ENCODE assay signal across 20 mouse cellular contexts in genomic region chr17:10086558-10086957, GRCm38 (mm10).
DNase-seq lines count a peak whose midpoint lies in the region; ATAC-seq and TF ChIP-seq lines count a peak whose summit lies in the region.
"Had no signal": no experiment of that assay in that cellular context is flagged by ENCODE, and none has a peak within 500 bp of the region (broad histone marks: within the 10 kb centered on the region; RNA-seq: fewer than 3 reads in every experiment).

No protein-coding gene starts in this region.

- TF ChIP-seq EP300 in stomach, postnatal 0 days (optimal IDR thresholded peaks at IDR 0.05): no peak

- no peak overlapping the region for H3K4me3 ChIP-seq in layer of hippocampus, adult 2 months
- H3K4me3 ChIP-seq in lung, embryonic 15.5 days: no peak overlapping the region
- H3K4me3 ChIP-seq in stomach, embryonic 15.5 days (replicated peaks): no peak overlapping the region
- no peak overlapping the region for H3K4me3 ChIP-seq in stomach, postnatal 0 days (ENCODE audit: low read depth, low read length)
- H3K4me3 ChIP-seq: embryonic facial prominence, embryonic 15.5 days; erythroblast, embryonic 14.5 days; forebrain, embryonic 10.5 days; forebrain, embryonic 15.5 days; heart, adult 2 months; heart, embryonic 15.5 days; hindbrain, embryonic 10.5 days had no signal

- no peak overlapping the region for H3K9ac ChIP-seq in lung, embryonic 15.5 days
- H3K9ac ChIP-seq in stomach, embryonic 15.5 days: no peak overlapping the region
- no peak overlapping the region for H3K9ac ChIP-seq in stomach, postnatal 0 days (ENCODE audit: low read length)
- H3K9ac ChIP-seq: embryonic facial prominence, embryonic 15.5 days; forebrain, embryonic 15.5 days; heart, embryonic 15.5 days had no signal

- DNase-seq in heart, adult 11 months: peak; percentile 15
- no peak for DNase-seq in heart, postnatal 14 days
- no peak for DNase-seq in layer of hippocampus, adult 2 months (ENCODE audit: low spot score in 2 of 2)
- DNase-seq in layer of hippocampus, adult 11-12 months (ENCODE audit: low spot score): no peak
- no peak for DNase-seq in lung, postnatal 14 days
- no peak for DNase-seq in stomach, postnatal 0 days (ENCODE audit: low spot score)
- DNase-seq: cerebellum, adult 11 months; cerebellum, adult 8-10 months; cerebellum, postnatal 14 days; embryo, embryonic 11 days had no signal

- H3K36me3 ChIP-seq in lung, embryonic 15.5 days: no peaks in the 10 kb centered on the region
- H3K36me3 ChIP-seq in stomach, embryonic 15.5 days: no peaks in the 10 kb centered on the region
- no peaks in the 10 kb centered on the region for H3K36me3 ChIP-seq in stomach, postnatal 0 days (ENCODE audit: control insufficient read depth, insufficient read depth, low read length)
- H3K36me3 ChIP-seq: embryonic facial prominence, embryonic 15.5 days; forebrain, embryonic 10.5 days; forebrain, embryonic 15.5 days; heart, embryonic 15.5 days; hindbrain, embryonic 10.5 days had no signal

- ATAC-seq in lung, embryonic 15.5 days (ENCODE audit: borderline replicate concordance, extremely low read depth, low FRiP score, low TSS enrichment): peak; percentile 8; the same call in 1 of the 2 replicates
- ATAC-seq in stomach, embryonic 15.5 days (ENCODE audit: insufficient read depth, low FRiP score, low read depth): no peak
- no peak for ATAC-seq in stomach, postnatal 0 days (ENCODE audit: low FRiP score, low TSS enrichment)
- ATAC-seq: forebrain, embryonic 15.5 days had no signal

- intact Hi-C loops in heart, postnatal 14 days (cut with DNase I): no loop called here

- no peak for TF ChIP-seq CTCF in layer of hippocampus, adult 2 months (conservative IDR thresholded peaks at IDR 0.05)
- TF ChIP-seq CTCF in stomach, postnatal 0 days (IDR thresholded peaks at IDR 0.05; ENCODE audit: low read depth): no peak

- 48% methylated on average over 2 of the region's 2 CpGs for WGBS in lung, embryonic 15.5 days
- WGBS in stomach, embryonic 15.5 days: 68% methylated on average over 2 of the region's 2 CpGs
- 56% methylated on average over 2 of the region's 2 CpGs for WGBS in stomach, postnatal 0 days

- peak overlapping the region; percentile 48; the same call in 1 of the 2 replicates for H3K27ac ChIP-seq in layer of hippocampus, adult 2 months
- H3K27ac ChIP-seq in lung, embryonic 15.5 days: peak overlapping the region; percentile 60
- peak overlapping the region; percentile 18; the same call in 1 of the 2 replicates for H3K27ac ChIP-seq in stomach, embryonic 15.5 days
- no peak overlapping the region for H3K27ac ChIP-seq in stomach, postnatal 0 days (replicated peaks)
- H3K27ac ChIP-seq: embryonic facial prominence, embryonic 15.5 days; forebrain, embryonic 10.5 days; forebrain, embryonic 15.5 days; heart, adult 2 months; hindbrain, embryonic 10.5 days had no signal

- H3K4me2 ChIP-seq in lung, embryonic 15.5 days: no peak overlapping the region
- H3K4me2 ChIP-seq in stomach, embryonic 15.5 days: no peak overlapping the region
- no peak overlapping the region for H3K4me2 ChIP-seq in stomach, postnatal 0 days (replicated peaks; ENCODE audit: low read depth)
- H3K4me2 ChIP-seq: embryonic facial prominence, embryonic 15.5 days; forebrain, embryonic 15.5 days; heart, embryonic 11.5 days; heart, embryonic 15.5 days had no signal

- H3K4me1 ChIP-seq in lung, embryonic 15.5 days: peaks cover 21% of the 10 kb centered on the region
- H3K4me1 ChIP-seq in stomach, embryonic 15.5 days: peaks cover 6% of the 10 kb centered on the region
- no peaks in the 10 kb centered on the region; the same call in 1 of the 2 replicates for H3K4me1 ChIP-seq in stomach, postnatal 0 days (replicated peaks; ENCODE audit: control insufficient read depth, insufficient read depth)
- H3K4me1 ChIP-seq: forebrain, embryonic 10.5 days had no signal

- H3K27me3 ChIP-seq in lung, embryonic 15.5 days: no peaks in the 10 kb centered on the region
- H3K27me3 ChIP-seq in stomach, embryonic 15.5 days (replicated peaks): no peaks in the 10 kb centered on the region
- H3K27me3 ChIP-seq in stomach, postnatal 0 days (ENCODE audit: control insufficient read depth, insufficient read depth, low read length): no peaks in the 10 kb centered on the region
- H3K27me3 ChIP-seq: forebrain, embryonic 15.5 days; heart, embryonic 15.5 days had no signal

- H3K9me3 ChIP-seq in lung, embryonic 15.5 days: peaks cover 1% of the 10 kb centered on the region; the same call in 1 of the 2 replicates
- H3K9me3 ChIP-seq in stomach, embryonic 15.5 days: no peaks in the 10 kb centered on the region
- H3K9me3 ChIP-seq in stomach, postnatal 0 days (ENCODE audit: control insufficient read depth, low read length): no peaks in the 10 kb centered on the region
- H3K9me3 ChIP-seq: forebrain, embryonic 10.5 days; forebrain, embryonic 15.5 days; heart, embryonic 15.5 days had no signal
